Mouse (Mus musculus): ENCODE measurements at regions not wholly inside any gene's neighbourhood (a gene's known extent, or its start where the extent isn't known, plus 50 kb on each side); places are given as distances from the start of the nearest gene placed in this dataset.

GRCm38 (mm10) chr2:115126625-115127369 lies 454.7 kb upstream of the BC052040 start:
- no peak for DNase-seq

GRCm38 (mm10) chr2:115131746-115132145 lies 449.8 kb upstream of the BC052040 start:
- peak in 1 of 2 experiments; percentile 10 for DNase-seq

- no peak for DNase-seq
Measured at GRCm38 (mm10) chr2:115132165-115132592, 449.3 kb upstream of the BC052040 start.

GRCm38 (mm10) chr2:115141416-115141815 lies 440.1 kb upstream of the BC052040 start:
- no peak for DNase-seq

- no peak for DNase-seq
Measured at GRCm38 (mm10) chr2:115172111-115172510, 409.4 kb upstream of the BC052040 start.

- DNase-seq: no peak
Measured at GRCm38 (mm10) chr2:115177076-115177475, 404.4 kb upstream of the BC052040 start.

GRCm38 (mm10) chr2:115177896-115178295 lies 403.6 kb upstream of the BC052040 start:
- DNase-seq: no peak

- DNase-seq: no peak
Measured at GRCm38 (mm10) chr2:115211191-115211590, 370.3 kb upstream of the BC052040 start.

GRCm38 (mm10) chr2:115213181-115213970 lies 368.1 kb upstream of the BC052040 start:
- DNase-seq: peak; percentile 12 to 37

- no peak for DNase-seq
Measured at GRCm38 (mm10) chr2:115214292-115214691, 367.2 kb upstream of the BC052040 start.

- peak in 1 of 2 experiments; percentile 22 for DNase-seq
Measured at GRCm38 (mm10) chr2:115230041-115230440, 351.5 kb upstream of the BC052040 start.

- DNase-seq: no peak
Measured at GRCm38 (mm10) chr2:115247673-115248072, 333.8 kb upstream of the BC052040 start.

GRCm38 (mm10) chr2:115250019-115250807 lies 331.3 kb upstream of the BC052040 start:
- DNase-seq: peak in 1 of 2 experiments; percentile 28

- DNase-seq: no peak
Measured at GRCm38 (mm10) chr2:115257391-115257790, 324.1 kb upstream of the BC052040 start.

- no peak for DNase-seq
Measured at GRCm38 (mm10) chr2:115268247-115268646, 313.3 kb upstream of the BC052040 start.

- DNase-seq: no peak
Measured at GRCm38 (mm10) chr2:115277421-115277820, 304.1 kb upstream of the BC052040 start.

- DNase-seq: no peak
Measured at GRCm38 (mm10) chr2:115293020-115293419, 288.5 kb upstream of the BC052040 start.

- no peak for DNase-seq
Measured at GRCm38 (mm10) chr2:115297463-115297862, 284.1 kb upstream of the BC052040 start.

GRCm38 (mm10) chr2:115307248-115307647 lies 274.3 kb upstream of the BC052040 start:
- DNase-seq: no peak

- DNase-seq: peak; percentile 56 to 75
Measured at GRCm38 (mm10) chr2:115309856-115310631, 271.5 kb upstream of the BC052040 start.

GRCm38 (mm10) chr2:115318551-115318950 lies 263.0 kb upstream of the BC052040 start:
- DNase-seq: no peak

- peak in 1 of 2 experiments; percentile 33 for DNase-seq
Measured at GRCm38 (mm10) chr2:115322582-115322981, 258.9 kb upstream of the BC052040 start.
